Mouse (Mus musculus): ENCODE results near the gene Usp31. TPM values are rescaled to one million over a fixed set of nuclear protein-coding genes. Genes with fewer than 3 reads are reported as not detected.
A peak's percentile ranks its signal among the peaks of the same experiment; 100 is the strongest.

Gene Usp31
- polyA plus RNA-seq (2015; fragmentation: Nextera tagmentation; extraction: Ambion mirVana), result 3.0 and 3.4 TPM in 2 replicates

- peak within 1 kb of the TSS; percentile 82 for H3K9ac ChIP-seq (ENCODE audit: low read depth, low read length)
Observed at GRCm38 (mm10) chr7:121707073-121707667, at the start of gene Usp31. Usp31 (minus strand) TSS chr7:121707253.

DNA sequence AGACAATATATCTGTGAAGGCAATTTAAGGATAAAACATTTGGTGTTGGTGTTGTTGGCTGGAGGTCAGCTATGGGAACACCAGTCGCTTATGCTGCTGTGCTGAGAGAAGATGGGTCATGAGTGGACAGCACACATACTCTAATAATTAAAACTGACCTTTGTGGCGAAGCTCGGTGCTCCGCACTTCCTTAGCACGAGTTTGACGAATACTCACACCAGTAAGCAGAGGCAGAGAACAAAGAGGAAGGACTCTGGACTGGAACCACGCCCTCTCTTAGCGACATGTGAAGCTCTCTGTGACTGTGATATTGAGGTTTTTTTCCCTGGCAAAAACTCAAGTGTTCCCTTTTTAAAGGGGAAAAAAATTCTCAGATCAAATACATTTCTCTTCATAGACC lies 47.7 kb upstream of the Usp31 start:
- Histone ChIP-seq H3K27me3 (replicated peaks; ENCODE audit: control insufficient read depth, insufficient read depth, low read length) (no peaks in the 10 kb centered on the region; the same call in 1 of the 2 replicates), H3K9me3 (ENCODE audit: control insufficient read depth, low read length) (no peaks in the 10 kb centered on the region), H3K4me1 (ENCODE audit: control insufficient read depth, insufficient read depth, low read depth, low read length) (no peaks in the 10 kb centered on the region), H3K4me3 (ENCODE audit: low read length) (no peak overlapping the region), H3K27ac (ENCODE audit: low read depth, low read length) (no peak overlapping the region), H3K9ac (ENCODE audit: low read depth, low read length) (no peak overlapping the region), H3K4me2 (ENCODE audit: low read length) (no peak overlapping the region), H3K36me3 (ENCODE audit: control insufficient read depth, insufficient read depth, low read length) (no peaks in the 10 kb centered on the region)
- no peak for ATAC-seq
- 79% methylated on average over 8 of the region's 8 CpGs for WGBS

More at GRCm38 (mm10) chr7:121707073-121707667, at the start of gene Usp31:
- Histone ChIP-seq H3K36me3 (ENCODE audit: control insufficient read depth, insufficient read depth, low read length) (no peaks in the 10 kb centered on the region), H3K9me3 (ENCODE audit: control insufficient read depth, low read length) (no peaks in the 10 kb centered on the region), H3K4me1 (ENCODE audit: control insufficient read depth, insufficient read depth, low read depth, low read length) (peaks cover 26% of the 10 kb centered on the region), H3K27ac (ENCODE audit: low read depth, low read length) (peak within 1 kb of the TSS; percentile 97), H3K27me3 (replicated peaks; ENCODE audit: control insufficient read depth, insufficient read depth, low read length) (no peaks in the 10 kb centered on the region), H3K4me3 (ENCODE audit: low read length) (peak within 1 kb of the TSS; percentile 95), H3K4me2 (ENCODE audit: low read length) (peak within 1 kb of the TSS; percentile 88)
- whole genome bisulfite sequencing, result 0% methylated on average over 25 of the region's 82 CpGs
- ATAC-seq, result peak; percentile 100

DNA sequence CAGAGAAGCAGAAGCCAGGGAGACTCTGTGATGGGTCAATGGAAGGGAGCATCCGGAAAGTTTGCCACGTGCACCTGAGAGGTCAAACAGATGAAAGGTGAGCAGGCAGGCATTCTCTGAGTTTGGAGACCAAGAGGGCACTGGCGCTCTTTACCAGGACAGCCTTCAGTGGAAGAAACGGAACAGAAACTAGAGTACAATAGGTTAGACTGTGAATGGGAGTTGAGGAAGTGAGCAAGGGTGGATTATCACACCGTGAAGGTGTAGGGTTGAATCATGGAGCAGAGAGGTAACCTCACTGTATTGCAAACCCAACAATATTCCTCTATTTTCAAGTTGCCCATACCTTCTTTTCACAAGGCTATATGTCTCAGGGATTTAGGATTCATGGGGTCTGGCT lies 43.2 kb upstream of the Usp31 start:
- Histone ChIP-seq H3K27ac (ENCODE audit: low read depth, low read length) (no peak overlapping the region), H3K27me3 (replicated peaks; ENCODE audit: control insufficient read depth, insufficient read depth, low read length) (no peaks in the 10 kb centered on the region), H3K4me3 (ENCODE audit: low read length) (no peak overlapping the region), H3K4me2 (ENCODE audit: low read length) (no peak overlapping the region), H3K36me3 (ENCODE audit: control insufficient read depth, insufficient read depth, low read length) (no peaks in the 10 kb centered on the region), H3K4me1 (ENCODE audit: control insufficient read depth, insufficient read depth, low read depth, low read length) (no peaks in the 10 kb centered on the region), H3K9me3 (ENCODE audit: control insufficient read depth, low read length) (no peaks in the 10 kb centered on the region), H3K9ac (ENCODE audit: low read depth, low read length) (no peak overlapping the region)
- 86% methylated on average over 5 of the region's 5 CpGs for WGBS
- no peak for ATAC-seq

DNA sequence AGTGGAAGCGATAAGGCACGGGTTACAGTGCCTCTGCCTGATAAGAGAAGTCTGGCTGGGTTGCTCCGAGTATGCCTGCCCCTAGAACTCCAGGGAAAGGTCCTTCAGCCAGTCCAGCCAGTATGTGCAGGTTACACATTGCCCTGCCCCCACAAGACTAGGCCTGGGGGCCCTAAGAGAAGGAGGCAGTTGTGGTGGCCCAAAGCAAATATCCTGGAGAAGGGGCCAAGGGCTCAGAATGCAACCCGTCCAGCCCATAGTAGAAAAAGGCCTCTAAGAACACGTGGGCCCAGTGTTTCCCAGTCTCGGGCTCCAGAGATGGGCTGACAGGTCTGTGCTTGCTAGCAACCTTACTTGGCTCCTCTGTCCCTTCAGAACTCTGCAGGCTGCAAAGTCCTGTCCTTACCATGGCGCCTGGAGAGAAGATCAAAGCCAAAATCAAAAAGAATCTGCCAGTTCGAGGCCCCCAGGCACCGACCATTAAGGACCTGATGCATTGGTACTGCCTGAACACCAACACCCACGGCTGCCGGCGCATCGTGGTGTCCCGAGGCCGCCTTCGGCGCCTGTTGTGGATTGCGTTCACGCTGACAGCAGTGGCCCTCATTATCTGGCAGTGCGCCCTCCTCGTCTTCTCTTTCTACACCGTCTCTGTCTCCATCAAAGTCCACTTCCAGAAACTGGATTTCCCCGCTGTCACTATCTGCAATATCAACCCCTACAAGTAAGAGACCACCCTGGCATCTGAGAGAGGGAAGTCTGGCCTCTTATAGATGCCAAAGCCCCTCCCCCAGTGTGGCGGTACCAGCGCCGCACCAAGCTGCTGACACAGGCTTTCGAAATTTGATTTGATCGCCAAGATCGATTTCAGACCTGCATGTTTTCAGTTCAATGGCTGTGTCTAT lies 30.7 kb upstream of the Usp31 start:
- Histone ChIP-seq H3K9ac (ENCODE audit: low read depth, low read length) (no peak overlapping the region), H3K4me3 (ENCODE audit: low read length) (no peak overlapping the region), H3K4me2 (ENCODE audit: low read length) (no peak overlapping the region), H3K36me3 (ENCODE audit: control insufficient read depth, insufficient read depth, low read length) (no peaks in the 10 kb centered on the region), H3K27me3 (replicated peaks; ENCODE audit: control insufficient read depth, insufficient read depth, low read length) (peaks cover 15% of the 10 kb centered on the region), H3K9me3 (ENCODE audit: control insufficient read depth, low read length) (no peaks in the 10 kb centered on the region), H3K4me1 (ENCODE audit: control insufficient read depth, insufficient read depth, low read depth, low read length) (peaks cover 7% of the 10 kb centered on the region; the same call in 1 of the 2 replicates), H3K27ac (ENCODE audit: low read depth, low read length) (no peak overlapping the region)
- no peak for ATAC-seq
- 81% methylated on average over 29 of the region's 29 CpGs for WGBS

GRCm38 (mm10) chr7:121734171-121734831 lies 27.2 kb upstream of the Usp31 start, which contains the start of gene Scnn1g:
Scnn1g (plus strand) TSS chr7:121734479.
- Histone ChIP-seq H3K27ac (ENCODE audit: low read depth, low read length) (no peak within 1 kb of the TSS), H3K36me3 (ENCODE audit: control insufficient read depth, insufficient read depth, low read length) (no peaks in the 10 kb centered on the region), H3K4me2 (ENCODE audit: low read length) (peak within 1 kb of the TSS; percentile 95), H3K4me3 (ENCODE audit: low read length) (peak within 1 kb of the TSS; percentile 45), H3K4me1 (ENCODE audit: control insufficient read depth, insufficient read depth, low read depth, low read length) (peaks cover 7% of the 10 kb centered on the region; the same call in 1 of the 2 replicates), H3K9ac (ENCODE audit: low read depth, low read length) (peak within 1 kb of the TSS; percentile 50; the same call in 1 of the 2 replicates), H3K9me3 (ENCODE audit: control insufficient read depth, low read length) (no peaks in the 10 kb centered on the region), H3K27me3 (replicated peaks; ENCODE audit: control insufficient read depth, insufficient read depth, low read length) (peaks cover 15% of the 10 kb centered on the region)
- WGBS, result 1% methylated on average over 38 of the region's 38 CpGs
- ATAC-seq, result peak; percentile 97

- no peaks in the 10 kb centered on the region for H3K9me3 ChIP-seq (ENCODE audit: control insufficient read depth, low read length)
- H3K27ac ChIP-seq (ENCODE audit: low read depth, low read length), result no peak overlapping the region
- WGBS, result 23% methylated on average over 5 of the region's 5 CpGs
- no peaks in the 10 kb centered on the region for H3K36me3 ChIP-seq (ENCODE audit: control insufficient read depth, insufficient read depth, low read length)
- H3K9ac ChIP-seq (ENCODE audit: low read depth, low read length), result no peak overlapping the region
- peaks cover 7% of the 10 kb centered on the region; the same call in 1 of the 2 replicates for H3K4me1 ChIP-seq (ENCODE audit: control insufficient read depth, insufficient read depth, low read depth, low read length)
- ATAC-seq, result no peak
- no peak overlapping the region for H3K4me3 ChIP-seq (ENCODE audit: low read length)
- peaks cover 5% of the 10 kb centered on the region; the same call in 1 of the 2 replicates for H3K27me3 ChIP-seq (replicated peaks; ENCODE audit: control insufficient read depth, insufficient read depth, low read length)
- no peak overlapping the region for H3K4me2 ChIP-seq (ENCODE audit: low read length)
Observed at GRCm38 (mm10) chr7:121730225-121730624, 23.2 kb upstream of the Usp31 start.

- Histone ChIP-seq H3K4me2 (ENCODE audit: low read length) (no peak overlapping the region), H3K27me3 (replicated peaks; ENCODE audit: control insufficient read depth, insufficient read depth, low read length) (no peaks in the 10 kb centered on the region), H3K9me3 (ENCODE audit: control insufficient read depth, low read length) (no peaks in the 10 kb centered on the region), H3K27ac (ENCODE audit: low read depth, low read length) (no peak overlapping the region), H3K36me3 (ENCODE audit: control insufficient read depth, insufficient read depth, low read length) (no peaks in the 10 kb centered on the region), H3K4me3 (ENCODE audit: low read length) (no peak overlapping the region), H3K4me1 (ENCODE audit: control insufficient read depth, insufficient read depth, low read depth, low read length) (no peaks in the 10 kb centered on the region), H3K9ac (ENCODE audit: low read depth, low read length) (no peak overlapping the region)
- ATAC-seq, result no peak
- 79% methylated on average over 7 of the region's 7 CpGs for WGBS
Observed at GRCm38 (mm10) chr7:121717031-121717430, 10.0 kb upstream of the Usp31 start.

GRCm38 (mm10) chr7:121711171-121711570 lies 4.1 kb upstream of the Usp31 start:
- Histone ChIP-seq H3K27ac (ENCODE audit: low read depth, low read length) (no peak overlapping the region), H3K36me3 (ENCODE audit: control insufficient read depth, insufficient read depth, low read length) (no peaks in the 10 kb centered on the region), H3K9ac (ENCODE audit: low read depth, low read length) (no peak overlapping the region), H3K27me3 (replicated peaks; ENCODE audit: control insufficient read depth, insufficient read depth, low read length) (no peaks in the 10 kb centered on the region), H3K4me2 (ENCODE audit: low read length) (no peak overlapping the region), H3K4me3 (ENCODE audit: low read length) (no peak overlapping the region), H3K9me3 (ENCODE audit: control insufficient read depth, low read length) (no peaks in the 10 kb centered on the region), H3K4me1 (ENCODE audit: control insufficient read depth, insufficient read depth, low read depth, low read length) (peaks cover 1% of the 10 kb centered on the region)
- 40% methylated on average over 2 of the region's 2 CpGs for WGBS
- no peak for ATAC-seq
